Mouse (Mus musculus) E14TG2a.4 (cell line): ENCODE data around the gene Rpl11.

Source experiments
- CTCF ChIP-seq: conservative IDR thresholded peaks from 2 replicates; pipeline ENCODE4 v1.5.1; 2014; ENCODE audit warnings: low read length
- NANOG ChIP-seq: IDR thresholded peaks from 2 replicates; pipeline ENCODE4 v1.6.1; 2014; ENCODE audit warnings: borderline replicate concordance, low read length, mixed read lengths
- POU5F1 ChIP-seq: IDR thresholded peaks from 2 replicates; pipeline ENCODE4 v1.6.1; 2014; ENCODE audit warnings: low read length, borderline replicate concordance

- TF ChIP-seq CTCF (no peak), POU5F1 (no peak), NANOG (no peak)
Measured at GRCm38 (mm10) chr4:136100396-136101070, 47.3 kb upstream of the Rpl11 start.
